Mouse (Mus musculus) left cerebral cortex, postnatal 4 days (tissue): ENCODE measurements at regions not wholly inside any gene's neighbourhood (a gene's known extent, or its start where the extent isn't known, plus 50 kb on each side); places are given as distances from the start of the nearest gene placed in this dataset.
A peak's percentile ranks its signal among the peaks of the same experiment; 100 is the strongest.

Experiments used
- DNase-seq: peaks from one replicate; pipeline ENCODE4 v3.0.0-alpha.2; 2022
- intact Hi-C: fragments of 180-260 bp; cut with DNase I; formaldehyde crosslinking; loops from one replicate; pipeline ENCODE4 v1.15.1; 2025

DNA sequence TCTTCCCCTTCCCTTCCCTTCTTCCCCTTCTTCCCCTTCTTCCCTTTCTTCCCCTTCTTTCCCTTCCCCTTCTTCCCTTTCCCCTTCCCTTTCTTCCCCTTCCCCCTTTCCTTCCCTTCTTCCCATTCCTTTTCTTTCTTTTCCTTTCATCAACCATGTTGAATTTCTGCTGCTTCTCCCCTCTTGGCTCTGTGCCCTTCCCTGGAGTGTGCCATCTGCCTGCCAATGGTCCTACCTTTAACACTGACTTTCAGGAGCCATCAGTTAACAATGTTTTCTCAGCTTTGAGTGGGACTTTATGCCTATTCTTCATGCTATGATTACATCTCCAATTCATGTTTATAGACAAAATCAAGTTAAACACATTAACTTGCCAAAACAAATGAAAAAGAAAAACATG, 401.8 kb upstream of the Pcdh7 start:
- intact Hi-C loops, result no loop called here

DNA sequence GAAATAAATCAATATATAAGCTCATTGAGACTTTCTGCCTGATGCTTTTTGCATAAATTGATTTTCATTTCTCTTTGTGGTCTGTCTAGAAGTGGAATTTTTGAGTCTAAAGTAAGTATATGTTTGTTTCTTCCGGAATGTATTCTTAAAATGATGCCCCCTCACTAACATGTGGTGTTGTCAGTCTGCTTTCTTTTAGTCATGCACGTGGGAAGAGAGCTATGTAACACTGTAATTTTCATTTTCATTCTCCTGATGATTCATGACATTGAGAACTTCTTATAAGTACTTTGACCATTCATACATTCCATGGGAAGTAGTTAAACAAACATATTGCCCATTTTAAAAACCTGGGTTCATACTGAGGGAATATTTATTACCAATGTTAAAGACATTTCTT, 397.7 kb upstream of the Pcdh7 start:
- intact Hi-C loops, result no loop called here
- no peak for DNase-seq

More for the DNA sequence above, 401.8 kb upstream of the Pcdh7 start:
- peak; percentile 78 for DNase-seq

DNA sequence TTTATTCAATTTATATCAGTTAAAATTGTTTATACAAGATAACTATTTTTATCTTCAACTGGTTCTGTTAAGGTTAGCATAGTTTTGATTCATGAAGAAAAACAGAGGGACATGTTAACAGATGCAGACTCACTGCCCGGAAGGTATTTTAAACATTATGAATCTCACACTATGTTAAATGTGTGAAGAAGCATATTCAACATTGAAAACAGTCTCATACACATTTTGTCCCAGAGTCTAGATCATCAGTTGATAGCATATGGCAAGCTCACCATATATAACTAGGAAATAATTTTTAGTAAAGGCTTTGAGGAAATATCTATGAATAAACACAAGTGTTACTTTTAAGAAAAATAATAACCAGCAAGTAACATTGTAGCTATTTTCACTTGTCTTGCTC, 382.1 kb upstream of the Pcdh7 start:
- intact Hi-C loops, result no loop called here
- DNase-seq, result no peak
